Mouse (Mus musculus) stomach, postnatal 0 days (tissue): ENCODE measurements around the gene St5.

Source experiments
- CTCF ChIP-seq: IDR thresholded peaks from 2 replicates; pipeline ENCODE4 v1.5.1; 2016; ENCODE audit warnings: antibody characterized with exemption, low read depth, mild to moderate bottlenecking, moderate library complexity
- EP300 ChIP-seq: optimal IDR thresholded peaks from 2 replicates; pipeline ENCODE3; 2016; ENCODE audit warnings: antibody characterized with exemption

DNA sequence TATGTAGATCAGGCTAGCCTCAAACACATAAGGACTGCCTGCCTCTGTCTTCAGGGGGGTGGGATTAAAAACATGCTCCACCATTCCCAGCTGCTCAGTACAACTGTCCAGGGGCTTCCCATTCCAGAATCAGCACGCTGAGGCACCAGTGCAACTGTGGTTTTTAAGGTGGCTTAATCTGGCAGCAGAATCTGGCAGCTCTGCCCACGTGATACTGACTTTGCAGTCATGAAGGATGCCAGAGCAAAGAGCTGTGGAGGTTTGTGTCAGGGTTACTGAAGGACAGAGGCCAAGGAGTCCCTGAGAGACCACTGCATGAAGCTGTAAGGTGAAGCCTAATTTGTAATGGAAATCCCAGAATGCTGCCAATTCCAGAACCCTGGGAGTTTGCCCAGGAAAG, 192.6 kb downstream of the St5 start:
- no peak for TF ChIP-seq CTCF
- no peak for TF ChIP-seq EP300
